Mouse (Mus musculus): Measurements from ENCODE around the gene Cadps2. TPM values are rescaled to one million over a fixed set of nuclear protein-coding genes. Genes with fewer than 3 reads are reported as not detected.

The Cadps2 gene
- polyA plus RNA-seq, 1 experiment, result 0.90 TPM

- TF ChIP-seq POLR2A (IDR thresholded peaks at IDR 0.05; ENCODE audit: insufficient read depth, low read length) (no peak), CTCF (IDR thresholded peaks at IDR 0.05; ENCODE audit: low read depth, low read length) (no peak)
- Histone ChIP-seq H3K9ac (ENCODE audit: low read depth, poor library complexity, severe bottlenecking) (no peak overlapping the region), H3K27ac (ENCODE audit: insufficient read depth, low read length) (no peak overlapping the region), H3K27me3 (ENCODE audit: control insufficient read depth, insufficient read depth, low read length, poor library complexity, severe bottlenecking) (no peaks in the 10 kb centered on the region), H3K4me1 (ENCODE audit: control insufficient read depth, insufficient read depth, low read length) (no peaks in the 10 kb centered on the region), H3K4me3 (ENCODE audit: low read depth, low read length) (no peak overlapping the region), H3K36me3 (ENCODE audit: control insufficient read depth, insufficient read depth, low read length, poor library complexity, severe bottlenecking) (no peaks in the 10 kb centered on the region), H3K9me3 (replicated peaks; ENCODE audit: control insufficient read depth, insufficient read depth, low read length, poor library complexity, severe bottlenecking) (peaks cover 9% of the 10 kb centered on the region)
Observed at GRCm38 (mm10) chr6:23720401-23720800, 118.8 kb downstream of the Cadps2 start.

GRCm38 (mm10) chr6:23707506-23707905 lies 131.7 kb downstream of the Cadps2 start:
- Histone ChIP-seq H3K9ac (ENCODE audit: low read depth, poor library complexity, severe bottlenecking) (no peak overlapping the region), H3K27me3 (ENCODE audit: control insufficient read depth, insufficient read depth, low read length, poor library complexity, severe bottlenecking) (no peaks in the 10 kb centered on the region), H3K27ac (ENCODE audit: insufficient read depth, low read length) (no peak overlapping the region), H3K36me3 (ENCODE audit: control insufficient read depth, insufficient read depth, low read length, poor library complexity, severe bottlenecking) (no peaks in the 10 kb centered on the region), H3K4me1 (ENCODE audit: control insufficient read depth, insufficient read depth, low read length) (no peaks in the 10 kb centered on the region), H3K9me3 (replicated peaks; ENCODE audit: control insufficient read depth, insufficient read depth, low read length, poor library complexity, severe bottlenecking) (no peaks in the 10 kb centered on the region), H3K4me3 (ENCODE audit: low read depth, low read length) (no peak overlapping the region)
- TF ChIP-seq EP300 (IDR thresholded peaks at IDR 0.05; ENCODE audit: insufficient read depth, low read depth, low read length), result no peak

GRCm38 (mm10) chr6:23700879-23701278 lies 138.3 kb downstream of the Cadps2 start:
- no peaks in the 10 kb centered on the region for H3K27me3 ChIP-seq (ENCODE audit: control insufficient read depth, insufficient read depth, low read length, poor library complexity, severe bottlenecking)
- H3K9me3 ChIP-seq (replicated peaks; ENCODE audit: control insufficient read depth, insufficient read depth, low read length, poor library complexity, severe bottlenecking), result no peaks in the 10 kb centered on the region
- TF ChIP-seq EP300 (IDR thresholded peaks at IDR 0.05; ENCODE audit: insufficient read depth, low read depth, low read length) (no peak), CTCF (IDR thresholded peaks at IDR 0.05; ENCODE audit: low read depth, low read length) (no peak), POLR2A (IDR thresholded peaks at IDR 0.05; ENCODE audit: insufficient read depth, low read length) (no peak)
- H3K27ac ChIP-seq (ENCODE audit: insufficient read depth, low read length), result no peak overlapping the region
- H3K36me3 ChIP-seq (ENCODE audit: control insufficient read depth, insufficient read depth, low read length, poor library complexity, severe bottlenecking), result no peaks in the 10 kb centered on the region
- H3K9ac ChIP-seq (ENCODE audit: low read depth, poor library complexity, severe bottlenecking), result no peak overlapping the region
- H3K4me1 ChIP-seq (ENCODE audit: control insufficient read depth, insufficient read depth, low read length), result no peaks in the 10 kb centered on the region
- H3K4me3 ChIP-seq (ENCODE audit: low read depth, low read length), result no peak overlapping the region

DNA sequence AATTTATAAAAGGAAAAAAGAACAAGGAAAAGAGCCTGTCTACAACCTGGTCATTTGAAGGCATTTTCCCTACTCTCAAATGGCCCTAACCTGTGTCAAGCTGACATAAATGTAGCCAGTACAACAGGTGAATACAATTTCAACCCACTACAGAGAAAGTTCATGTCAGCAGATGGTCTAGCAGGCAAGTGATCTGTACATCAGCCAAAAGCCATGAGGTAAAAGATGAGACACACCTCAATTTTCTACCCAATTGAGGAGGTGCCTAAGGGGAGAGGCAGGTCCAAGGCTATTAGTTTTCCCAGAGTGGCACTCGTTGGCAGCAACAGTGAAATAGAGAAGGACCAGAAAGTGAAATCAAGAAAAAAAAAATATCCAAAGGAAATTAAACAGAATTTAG lies 161.0 kb downstream of the Cadps2 start:
- Histone ChIP-seq H3K27ac (ENCODE audit: insufficient read depth, low read length) (no peak overlapping the region), H3K4me1 (ENCODE audit: control insufficient read depth, insufficient read depth, low read length) (no peaks in the 10 kb centered on the region), H3K4me3 (ENCODE audit: low read depth, low read length) (no peak overlapping the region), H3K9ac (ENCODE audit: low read depth, poor library complexity, severe bottlenecking) (no peak overlapping the region), H3K9me3 (replicated peaks; ENCODE audit: control insufficient read depth, insufficient read depth, low read length, poor library complexity, severe bottlenecking) (no peaks in the 10 kb centered on the region), H3K27me3 (ENCODE audit: control insufficient read depth, insufficient read depth, low read length, poor library complexity, severe bottlenecking) (no peaks in the 10 kb centered on the region), H3K36me3 (ENCODE audit: control insufficient read depth, insufficient read depth, low read length, poor library complexity, severe bottlenecking) (no peaks in the 10 kb centered on the region)
- no peak for TF ChIP-seq CTCF (IDR thresholded peaks at IDR 0.05; ENCODE audit: low read depth, low read length)
- TF ChIP-seq EP300 (IDR thresholded peaks at IDR 0.05; ENCODE audit: insufficient read depth, low read depth, low read length), result no peak
- TF ChIP-seq POLR2A (IDR thresholded peaks at IDR 0.05; ENCODE audit: insufficient read depth, low read length), result no peak

GRCm38 (mm10) chr6:23655036-23655435 lies 184.2 kb downstream of the Cadps2 start, which contains the start of gene Rnf148:
Gene Rnf148, minus strand, starts transcription at chr6:23655136.
- no peaks in the 10 kb centered on the region for H3K36me3 ChIP-seq (ENCODE audit: control insufficient read depth, insufficient read depth, low read length, poor library complexity, severe bottlenecking)
- H3K9me3 ChIP-seq (replicated peaks; ENCODE audit: control insufficient read depth, insufficient read depth, low read length, poor library complexity, severe bottlenecking), result no peaks in the 10 kb centered on the region
- H3K27me3 ChIP-seq (ENCODE audit: control insufficient read depth, insufficient read depth, low read length, poor library complexity, severe bottlenecking), result no peaks in the 10 kb centered on the region
- no peaks in the 10 kb centered on the region for H3K4me1 ChIP-seq (ENCODE audit: control insufficient read depth, insufficient read depth, low read length)
- no peak within 1 kb of the TSS for H3K9ac ChIP-seq (ENCODE audit: low read depth, poor library complexity, severe bottlenecking)
- H3K27ac ChIP-seq (ENCODE audit: insufficient read depth, low read length), result no peak within 1 kb of the TSS
- no peak within 1 kb of the TSS for H3K4me3 ChIP-seq (ENCODE audit: low read depth, low read length)
- no peak for TF ChIP-seq EP300 (IDR thresholded peaks at IDR 0.05; ENCODE audit: insufficient read depth, low read depth, low read length)
- no peak for TF ChIP-seq POLR2A (IDR thresholded peaks at IDR 0.05; ENCODE audit: insufficient read depth, low read length)
- no peak for TF ChIP-seq CTCF (IDR thresholded peaks at IDR 0.05; ENCODE audit: low read depth, low read length)

- no peak within 1 kb of the TSS for H3K9ac ChIP-seq (ENCODE audit: low read depth, poor library complexity, severe bottlenecking)
- TF ChIP-seq CTCF (IDR thresholded peaks at IDR 0.05; ENCODE audit: low read depth, low read length) (no peak), POLR2A (IDR thresholded peaks at IDR 0.05; ENCODE audit: insufficient read depth, low read length) (no peak), EP300 (IDR thresholded peaks at IDR 0.05; ENCODE audit: insufficient read depth, low read depth, low read length) (no peak)
- H3K4me1 ChIP-seq (ENCODE audit: control insufficient read depth, insufficient read depth, low read length), result no peaks in the 10 kb centered on the region
Observed at GRCm38 (mm10) chr6:23650205-23650604, 189.0 kb downstream of the Cadps2 start, which contains the start of gene Rnf133. Gene Rnf133, minus strand, starts transcription at chr6:23650305.

More at GRCm38 (mm10) chr6:23650205-23650604, 189.0 kb downstream of the Cadps2 start, which contains the start of gene Rnf133:
- no peaks in the 10 kb centered on the region for H3K36me3 ChIP-seq (ENCODE audit: control insufficient read depth, insufficient read depth, low read length, poor library complexity, severe bottlenecking)
- H3K27me3 ChIP-seq (ENCODE audit: control insufficient read depth, insufficient read depth, low read length, poor library complexity, severe bottlenecking), result no peaks in the 10 kb centered on the region; the same call in 1 of the 2 replicates
- no peaks in the 10 kb centered on the region for H3K9me3 ChIP-seq (replicated peaks; ENCODE audit: control insufficient read depth, insufficient read depth, low read length, poor library complexity, severe bottlenecking)
- H3K4me3 ChIP-seq (ENCODE audit: low read depth, low read length), result no peak within 1 kb of the TSS
- no peak within 1 kb of the TSS for H3K27ac ChIP-seq (ENCODE audit: insufficient read depth, low read length)
